Mouse (Mus musculus) T-helper 2 cell (primary cell): Measurements from ENCODE around the gene Bicdl1.

Source experiments
- in situ Hi-C: fragments of 300-600 bp; cut with MboI, MseI; formaldehyde crosslinking; loops from one replicate; pipeline ENCODE4 v1.15.1; 2025; ENCODE audit warnings: high pct_unique_total_duplicates

Bicdl1 gene

DNA sequence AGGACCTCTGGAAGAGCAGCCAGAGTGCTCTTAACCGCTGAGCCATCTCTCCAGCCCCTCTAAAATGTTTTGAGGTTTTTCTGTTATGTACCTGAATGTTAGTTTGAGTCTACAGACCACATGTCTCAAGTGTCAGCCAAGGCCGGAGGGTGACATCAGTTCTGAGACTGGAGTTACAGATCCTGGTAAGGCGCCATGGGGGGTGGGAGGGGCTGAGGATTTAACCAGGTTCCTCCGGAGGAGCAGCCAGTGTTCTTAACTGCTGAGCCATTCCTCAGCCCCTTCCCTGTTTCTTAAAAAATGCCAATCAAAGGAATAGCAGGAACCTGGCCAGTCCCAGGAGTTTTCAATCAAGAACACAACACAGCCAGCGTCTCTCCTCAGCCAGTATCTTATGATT, 101.1 kb downstream of the Bicdl1 start:
- in situ Hi-C loops, result no loop called here

DNA sequence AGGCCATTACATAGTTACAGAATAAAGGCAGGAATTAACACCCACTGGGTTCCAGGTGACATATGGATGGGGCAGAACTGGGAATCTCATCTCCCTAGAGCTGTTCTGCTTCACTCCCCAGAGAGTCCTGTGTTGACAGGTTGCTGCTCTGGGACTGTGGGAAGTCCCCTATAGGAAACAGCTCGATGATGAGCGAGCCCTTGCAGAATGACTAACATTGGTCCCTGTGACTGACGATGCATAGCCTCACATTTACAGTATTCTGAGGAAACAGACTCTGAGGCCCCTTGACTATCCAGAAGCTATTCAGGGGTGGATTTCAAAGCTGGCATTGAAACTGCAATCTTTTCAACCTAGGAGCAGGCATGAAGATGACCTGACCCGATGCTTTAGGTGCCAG, 101.7 kb downstream of the Bicdl1 start:
- in situ Hi-C loops, result no loop called here

DNA sequence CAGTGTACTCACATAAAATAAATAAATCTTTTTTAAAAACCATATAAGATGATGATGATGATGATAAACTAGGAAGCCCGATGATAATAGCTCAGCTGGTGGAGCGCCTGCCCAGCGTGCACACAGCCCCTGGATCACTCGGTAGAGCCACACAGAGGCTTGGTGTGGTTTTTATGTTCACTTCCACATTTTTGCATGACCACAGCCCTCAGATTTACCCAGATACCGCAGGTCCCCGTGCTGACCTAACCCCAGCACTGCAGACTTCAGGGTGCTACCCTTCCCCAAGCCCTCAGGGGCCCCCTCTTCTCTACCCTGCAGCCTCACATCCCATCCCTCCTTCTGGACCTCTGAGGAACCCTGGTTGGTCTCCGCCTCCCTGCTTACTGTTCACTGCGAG, 103.3 kb downstream of the Bicdl1 start:
- in situ Hi-C loops, result no loop called here

DNA sequence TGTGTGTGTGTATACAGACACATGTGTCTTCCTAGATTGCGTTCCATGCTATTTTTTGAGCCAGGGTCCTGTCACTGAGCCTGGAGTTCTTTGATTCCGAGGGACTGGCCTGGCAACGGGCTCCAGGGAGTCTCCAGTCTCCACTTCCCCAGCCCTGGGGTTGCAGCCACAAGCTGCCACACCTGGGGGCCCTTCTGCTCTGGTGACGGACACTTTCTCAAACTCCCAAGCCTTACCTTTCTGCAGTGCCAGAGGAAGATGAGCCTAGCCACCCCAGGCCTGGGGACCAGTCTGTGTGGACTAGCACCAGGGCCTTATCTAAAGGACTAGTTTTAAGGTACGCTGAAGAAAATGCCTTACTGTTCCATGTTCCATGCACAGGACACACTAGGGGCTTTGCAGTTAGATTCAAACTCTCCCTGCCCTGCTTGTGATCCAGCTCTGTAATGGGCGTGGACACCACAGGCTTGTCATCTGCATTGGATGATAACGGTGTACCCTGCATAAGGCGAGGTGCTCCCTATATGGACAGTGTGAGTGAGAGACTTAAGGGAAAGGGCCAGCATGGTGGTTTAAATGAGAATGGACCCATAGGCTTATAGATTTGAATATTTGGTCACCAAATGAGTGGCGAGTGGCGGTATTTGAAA, 105.1 kb downstream of the Bicdl1 start:
- in situ Hi-C loops, result no loop called here

DNA sequence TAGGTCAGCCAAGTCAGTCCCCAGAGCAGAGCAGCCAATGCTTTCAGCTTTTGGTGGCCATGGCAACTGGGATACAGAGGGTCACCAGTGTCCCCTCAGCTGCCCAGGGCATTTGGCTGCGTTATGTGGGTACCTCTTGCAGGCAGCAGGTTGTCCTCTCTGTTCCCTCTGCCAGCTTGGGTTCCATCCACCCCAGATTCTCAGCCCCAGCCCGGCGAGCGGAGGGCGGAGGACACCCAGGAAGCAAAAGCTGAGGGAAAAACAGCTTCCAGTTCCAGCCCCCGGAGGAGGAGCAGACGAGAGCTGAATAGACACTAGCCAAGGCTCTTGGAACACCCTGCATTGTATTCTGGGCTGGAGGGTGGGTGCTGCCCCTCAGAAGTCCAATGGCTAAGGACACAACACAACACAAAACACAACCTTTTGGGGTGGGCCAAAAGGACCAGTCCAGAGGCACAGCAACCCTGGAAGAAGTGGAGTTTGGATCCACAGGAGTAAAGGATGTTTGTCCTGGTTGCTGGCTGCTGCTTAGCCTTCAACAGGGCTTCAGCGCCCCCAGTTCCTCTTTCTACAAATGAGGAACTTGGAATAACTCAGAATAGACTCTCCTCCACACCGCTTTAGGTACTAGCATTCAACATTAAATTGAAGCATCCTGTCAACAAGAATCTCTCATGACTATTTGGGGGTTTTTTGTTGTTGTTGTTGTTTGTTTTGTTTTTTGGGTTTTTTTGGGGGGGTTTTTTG, 107.6 kb downstream of the Bicdl1 start:
- in situ Hi-C loops, result loop anchor here (5.0 kb wide), 1 partner anchor 122 kb away; no protein-coding TSS in a partner anchor

DNA sequence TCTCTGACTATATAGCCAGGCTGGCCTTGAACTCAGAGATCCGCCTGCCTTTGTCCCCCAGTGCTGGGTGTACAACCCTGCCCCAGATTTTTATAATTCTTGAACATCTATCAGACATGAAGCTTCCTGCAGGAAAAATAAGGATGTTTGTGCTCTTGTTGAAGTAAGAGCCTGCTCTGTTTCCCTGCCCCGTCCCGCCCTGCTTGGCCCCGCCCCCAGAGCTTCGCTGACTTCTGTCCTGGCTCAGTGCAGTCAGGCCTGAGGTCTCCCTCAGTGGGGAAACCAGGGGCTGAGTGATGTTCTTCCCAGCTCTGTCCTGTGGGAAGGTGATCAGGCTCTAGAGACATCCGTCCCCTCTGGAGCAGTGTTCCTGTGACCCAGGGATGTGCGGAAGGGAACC, 108.7 kb downstream of the Bicdl1 start:
- in situ Hi-C loops, result loop anchor here (5.0 kb wide), 1 partner anchor 120 kb away; no protein-coding TSS in a partner anchor

DNA sequence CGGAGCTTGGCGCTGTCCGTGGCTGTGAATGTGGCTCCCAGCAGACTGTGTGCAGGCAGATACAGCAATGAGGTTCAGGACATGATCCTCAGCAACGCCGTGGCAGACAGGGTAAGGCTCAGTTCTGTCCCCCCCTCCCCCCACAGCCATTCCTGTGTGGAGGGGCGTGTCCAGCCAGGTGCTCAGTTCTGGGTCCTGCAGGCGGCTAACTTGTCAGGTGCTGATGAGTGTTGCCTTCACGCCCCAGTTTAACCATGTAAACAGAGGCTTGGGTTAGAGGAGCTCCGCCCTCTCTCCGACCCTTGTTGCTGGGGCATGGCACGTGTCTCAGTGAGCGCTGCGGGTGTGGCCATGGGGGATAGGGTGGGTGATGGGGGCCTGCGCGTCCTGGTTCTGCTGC, 111.7 kb downstream of the Bicdl1 start:
- in situ Hi-C loops, result loop anchor here (5.0 kb wide), 1 partner anchor 117 kb away; no protein-coding TSS in a partner anchor

DNA sequence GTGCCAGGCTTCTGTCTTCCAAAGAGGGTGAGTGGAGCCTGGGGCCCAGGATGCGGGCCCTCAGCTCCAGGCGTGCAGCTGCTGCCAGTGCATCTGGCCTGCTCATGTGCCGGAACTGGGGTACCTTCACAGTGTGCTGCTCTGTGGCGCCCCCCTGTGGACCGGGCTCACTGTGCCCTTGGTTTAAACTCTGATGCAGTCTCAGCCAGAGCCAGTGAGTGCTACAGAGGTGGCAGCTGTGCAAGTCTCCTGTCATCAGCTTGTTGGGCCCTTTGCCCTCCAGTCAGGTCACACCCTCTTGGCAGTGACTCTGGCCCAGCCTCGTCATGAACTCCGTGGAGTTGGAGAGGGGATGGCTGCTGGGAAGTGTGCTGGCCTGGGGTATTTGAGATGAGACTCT, 116.5 kb downstream of the Bicdl1 start:
- in situ Hi-C loops, result loop anchor here (5.0 kb wide), 1 partner anchor 38 kb away; no protein-coding TSS in a partner anchor

DNA sequence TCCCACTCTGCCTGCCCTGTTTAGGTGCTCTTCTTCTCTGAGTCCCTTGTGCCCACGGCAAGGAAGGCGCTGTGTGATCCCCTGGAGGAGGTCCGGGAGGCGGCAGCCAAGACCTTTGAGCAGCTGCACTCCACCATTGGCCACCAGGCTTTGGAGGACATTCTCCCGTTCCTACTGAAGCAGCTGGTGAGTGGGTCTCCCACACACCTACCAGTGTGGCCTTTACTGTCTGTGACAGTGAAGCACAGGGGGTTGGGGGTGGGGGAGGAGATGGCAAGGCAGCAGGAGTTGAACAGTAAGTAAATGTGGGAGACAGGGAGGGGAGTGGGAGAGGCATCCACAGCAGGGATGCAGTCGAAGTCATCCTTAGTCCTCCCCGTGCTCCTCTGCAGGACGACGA, 118.1 kb downstream of the Bicdl1 start:
- in situ Hi-C loops, result loop anchor here (5.0 kb wide), 1 partner anchor 36 kb away; no protein-coding TSS in a partner anchor

DNA sequence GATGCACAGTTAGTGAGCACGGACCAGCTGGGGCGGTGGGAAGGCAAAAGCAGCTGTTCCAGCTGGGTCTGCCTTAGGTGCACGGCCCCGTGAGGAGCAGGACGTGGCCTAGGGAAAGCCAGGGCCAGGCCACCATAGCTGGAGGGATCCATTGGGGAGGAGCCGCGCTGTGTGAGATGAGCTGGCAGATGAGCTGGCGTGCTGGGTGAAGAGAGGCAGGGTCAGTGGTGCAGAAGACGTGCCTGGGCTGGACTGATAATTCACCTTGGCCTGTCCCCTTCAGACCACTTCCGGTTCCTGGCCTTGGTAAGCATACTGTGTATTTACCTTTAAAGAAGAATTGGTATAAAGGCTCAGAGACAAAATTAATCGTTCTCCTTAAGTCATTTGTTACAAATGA, 119.9 kb downstream of the Bicdl1 start:
- in situ Hi-C loops, result loop anchor here (5.0 kb wide), 1 partner anchor 34 kb away; no protein-coding TSS in a partner anchor

DNA sequence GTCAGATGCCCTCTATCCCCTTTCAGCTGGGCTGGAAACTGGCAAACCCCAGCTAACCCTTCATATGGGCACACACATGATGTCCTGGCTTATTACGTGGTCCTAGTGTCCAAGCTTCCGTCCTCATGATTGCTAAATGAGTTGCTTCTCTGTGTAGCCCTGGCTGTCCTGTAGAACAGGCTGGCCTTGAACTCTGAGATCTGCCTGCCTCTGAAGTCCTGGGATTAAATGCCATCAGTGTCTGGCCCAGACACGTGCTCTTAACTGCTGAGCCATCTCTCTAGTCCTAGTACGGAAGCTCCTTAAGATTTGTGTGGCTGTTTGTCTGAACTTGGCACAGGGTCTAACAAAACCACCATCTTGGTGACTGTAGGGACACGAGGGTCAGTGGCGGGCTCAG, 127.9 kb downstream of the Bicdl1 start:
- in situ Hi-C loops, result no loop called here
